Mouse (Mus musculus): ENCODE measurements around the gene Cd63. TPM values are rescaled to one million over a fixed set of nuclear protein-coding genes. Genes with fewer than 3 reads are reported as not detected.

Cd63 gene
- polyA plus RNA-seq, 1 experiment from 2014 or later: 113 TPM

- peak overlapping the region; percentile 60 for H3K4me3 ChIP-seq (replicated peaks)
- H3K27me3 ChIP-seq: peaks cover 56% of the 10 kb centered on the region
- 53% methylated on average over 13 of the region's 13 CpGs for WGBS (ENCODE audit: insufficient replicate concordance)
- H3K27ac ChIP-seq (replicated peaks): no peak overlapping the region
- 0 out of 2 replicates have a peak overlapping the region, but pooled peaks have one; percentile 53 for H3K9ac ChIP-seq
- H3K36me3 ChIP-seq (replicated peaks): 0 out of 2 replicates have a peak, but pooled peaks cover under 1% of the 10 kb centered on the region
- ATAC-seq (ENCODE audit: insufficient read depth): no peak
- H3K4me1 ChIP-seq (replicated peaks): peaks cover 11% of the 10 kb centered on the region; the same call in 1 of the 2 replicates
- peak overlapping the region; percentile 69 for H3K4me2 ChIP-seq
- no peaks in the 10 kb centered on the region for H3K9me3 ChIP-seq (replicated peaks)
These were observed 8.1 kb downstream of the Cd63 start for GRCm38 (mm10) chr10:128908778-128909448.

- peaks cover 11% of the 10 kb centered on the region; the same call in 1 of the 2 replicates for H3K4me1 ChIP-seq (replicated peaks)
- 0 out of 2 replicates have a peak, but pooled peaks cover 5% of the 10 kb centered on the region for H3K36me3 ChIP-seq (replicated peaks)
- H3K27ac ChIP-seq (replicated peaks): peak overlapping the region; percentile 29; the same call in 1 of the 2 replicates
- WGBS (ENCODE audit: insufficient replicate concordance): 1% methylated on average over 40 of the region's 41 CpGs
- H3K4me3 ChIP-seq (replicated peaks): peak overlapping the region; percentile 60
- ATAC-seq (ENCODE audit: insufficient read depth): peak; percentile 49
- no peaks in the 10 kb centered on the region for H3K9me3 ChIP-seq (replicated peaks)
- H3K4me2 ChIP-seq: peak overlapping the region; percentile 69
- H3K9ac ChIP-seq: peak overlapping the region; percentile 53
- peaks cover 56% of the 10 kb centered on the region for H3K27me3 ChIP-seq
These were observed 8.8 kb downstream of the Cd63 start for GRCm38 (mm10) chr10:128909567-128910028.

GRCm38 (mm10) chr10:128910066-128910841, 9.5 kb downstream of the Cd63 start:
- WGBS (ENCODE audit: insufficient replicate concordance): 2% methylated on average over 66 of the region's 66 CpGs
- peaks cover 11% of the 10 kb centered on the region; the same call in 1 of the 2 replicates for H3K4me1 ChIP-seq (replicated peaks)
- 0 out of 2 replicates have a peak, but pooled peaks cover 8% of the 10 kb centered on the region for H3K36me3 ChIP-seq (replicated peaks)
- peak overlapping the region; percentile 53 for H3K9ac ChIP-seq
- peak; percentile 14; the same call in 1 of the 2 replicates for ATAC-seq (ENCODE audit: insufficient read depth)
- peak overlapping the region; percentile 60 for H3K4me3 ChIP-seq (replicated peaks)
- peak overlapping the region; percentile 69 for H3K4me2 ChIP-seq
- H3K27ac ChIP-seq (replicated peaks): peak overlapping the region; percentile 29; the same call in 1 of the 2 replicates
- H3K27me3 ChIP-seq: peaks cover 56% of the 10 kb centered on the region
- no peaks in the 10 kb centered on the region for H3K9me3 ChIP-seq (replicated peaks)

- 60% methylated on average over 6 of the region's 6 CpGs for WGBS (ENCODE audit: insufficient replicate concordance)
- no peak overlapping the region for H3K4me3 ChIP-seq (replicated peaks)
- no peak overlapping the region for H3K27ac ChIP-seq (replicated peaks)
- H3K4me2 ChIP-seq: peak overlapping the region; percentile 69; the same call in 1 of the 2 replicates
- no peak overlapping the region for H3K9ac ChIP-seq
- H3K9me3 ChIP-seq (replicated peaks): no peaks in the 10 kb centered on the region
- no peak for ATAC-seq (ENCODE audit: insufficient read depth)
- H3K4me1 ChIP-seq (replicated peaks): peaks cover 11% of the 10 kb centered on the region; the same call in 1 of the 2 replicates
- H3K27me3 ChIP-seq: peaks cover 56% of the 10 kb centered on the region
- H3K36me3 ChIP-seq (replicated peaks): 0 out of 2 replicates have a peak, but pooled peaks cover 11% of the 10 kb centered on the region
These were observed 10.6 kb downstream of the Cd63 start for GRCm38 (mm10) chr10:128911430-128911829.

- Histone ChIP-seq H3K27me3 (peaks cover 56% of the 10 kb centered on the region), H3K4me3 (replicated peaks) (no peak overlapping the region), H3K9ac (no peak overlapping the region), H3K4me2 (no peak overlapping the region), H3K4me1 (replicated peaks) (peaks cover 11% of the 10 kb centered on the region; the same call in 1 of the 2 replicates), H3K9me3 (replicated peaks) (no peaks in the 10 kb centered on the region), H3K36me3 (replicated peaks) (peaks cover 15% of the 10 kb centered on the region), H3K27ac (replicated peaks) (no peak overlapping the region)
- 56% methylated on average over 4 of the region's 4 CpGs for WGBS (ENCODE audit: insufficient replicate concordance)
- no peak for ATAC-seq (ENCODE audit: insufficient read depth)
These were observed 11.5 kb downstream of the Cd63 start for GRCm38 (mm10) chr10:128912268-128912667.

- 57% methylated on average over 4 of the region's 4 CpGs for WGBS (ENCODE audit: insufficient replicate concordance)
- ATAC-seq (ENCODE audit: insufficient read depth): no peak
- no peak overlapping the region for H3K27ac ChIP-seq (replicated peaks)
These were observed 12.0 kb downstream of the Cd63 start for GRCm38 (mm10) chr10:128912791-128913190.

GRCm38 (mm10) chr10:128913219-128913618, 12.4 kb downstream of the Cd63 start:
- no peak overlapping the region for H3K27ac ChIP-seq (replicated peaks)
- no peak overlapping the region for H3K4me2 ChIP-seq
- no peak for ATAC-seq (ENCODE audit: insufficient read depth)
- H3K36me3 ChIP-seq (replicated peaks): peaks cover 15% of the 10 kb centered on the region
- WGBS (ENCODE audit: insufficient replicate concordance): 17% methylated on average over 5 of the region's 5 CpGs
- no peak overlapping the region for H3K4me3 ChIP-seq (replicated peaks)
- peaks cover 48% of the 10 kb centered on the region for H3K27me3 ChIP-seq
- peaks cover 17% of the 10 kb centered on the region; the same call in 1 of the 2 replicates for H3K4me1 ChIP-seq (replicated peaks)
- H3K9ac ChIP-seq: no peak overlapping the region
- no peaks in the 10 kb centered on the region for H3K9me3 ChIP-seq (replicated peaks)

More at GRCm38 (mm10) chr10:128912791-128913190, 12.0 kb downstream of the Cd63 start:
- peaks cover 12% of the 10 kb centered on the region; the same call in 1 of the 2 replicates for H3K4me1 ChIP-seq (replicated peaks)
- peaks cover 15% of the 10 kb centered on the region for H3K36me3 ChIP-seq (replicated peaks)
- no peak overlapping the region for H3K4me2 ChIP-seq
- no peak overlapping the region for H3K4me3 ChIP-seq (replicated peaks)
- no peaks in the 10 kb centered on the region for H3K9me3 ChIP-seq (replicated peaks)
- no peak overlapping the region for H3K9ac ChIP-seq
- peaks cover 53% of the 10 kb centered on the region for H3K27me3 ChIP-seq

GRCm38 (mm10) chr10:128913696-128914095, 12.9 kb downstream of the Cd63 start:
- no peak overlapping the region for H3K4me2 ChIP-seq
- H3K4me3 ChIP-seq (replicated peaks): no peak overlapping the region
- H3K9ac ChIP-seq: no peak overlapping the region
- H3K9me3 ChIP-seq (replicated peaks): no peaks in the 10 kb centered on the region
- H3K27ac ChIP-seq (replicated peaks): no peak overlapping the region
- peaks cover 17% of the 10 kb centered on the region; the same call in 1 of the 2 replicates for H3K4me1 ChIP-seq (replicated peaks)
- no peak for ATAC-seq (ENCODE audit: insufficient read depth)
- H3K27me3 ChIP-seq: peaks cover 44% of the 10 kb centered on the region
- peaks cover 15% of the 10 kb centered on the region for H3K36me3 ChIP-seq (replicated peaks)
- WGBS (ENCODE audit: insufficient replicate concordance): 78% methylated on average over 12 of the region's 12 CpGs

- Histone ChIP-seq H3K36me3 (replicated peaks) (peaks cover 15% of the 10 kb centered on the region), H3K27me3 (peaks cover 25% of the 10 kb centered on the region), H3K27ac (replicated peaks) (no peak overlapping the region), H3K4me1 (replicated peaks) (peaks cover 20% of the 10 kb centered on the region), H3K9me3 (replicated peaks) (no peaks in the 10 kb centered on the region), H3K4me2 (no peak overlapping the region), H3K4me3 (replicated peaks) (no peak overlapping the region), H3K9ac (no peak overlapping the region)
- no peak for ATAC-seq (ENCODE audit: insufficient read depth)
- 64% methylated on average over 2 of the region's 2 CpGs for WGBS (ENCODE audit: insufficient replicate concordance)
These were observed 14.8 kb downstream of the Cd63 start for GRCm38 (mm10) chr10:128915550-128915949.

- H3K9ac ChIP-seq: no peak overlapping the region
- WGBS (ENCODE audit: insufficient replicate concordance): 74% methylated on average over 3 of the region's 3 CpGs
- H3K27me3 ChIP-seq: peaks cover 14% of the 10 kb centered on the region; the same call in 1 of the 2 replicates
- H3K4me3 ChIP-seq (replicated peaks): no peak overlapping the region
- peaks cover 30% of the 10 kb centered on the region for H3K4me1 ChIP-seq (replicated peaks)
- peaks cover 15% of the 10 kb centered on the region for H3K36me3 ChIP-seq (replicated peaks)
- no peak overlapping the region for H3K27ac ChIP-seq (replicated peaks)
- no peak for ATAC-seq (ENCODE audit: insufficient read depth)
- H3K4me2 ChIP-seq: no peak overlapping the region
- H3K9me3 ChIP-seq (replicated peaks): no peaks in the 10 kb centered on the region
These were observed 15.9 kb downstream of the Cd63 start for GRCm38 (mm10) chr10:128916665-128917064.

GRCm38 (mm10) chr10:128917400-128917799, 16.6 kb downstream of the Cd63 start:
- Histone ChIP-seq H3K4me2 (no peak overlapping the region), H3K4me3 (replicated peaks) (no peak overlapping the region), H3K27ac (replicated peaks) (no peak overlapping the region), H3K27me3 (peaks cover 7% of the 10 kb centered on the region; the same call in 1 of the 2 replicates), H3K9me3 (replicated peaks) (no peaks in the 10 kb centered on the region), H3K36me3 (replicated peaks) (peaks cover 15% of the 10 kb centered on the region), H3K9ac (no peak overlapping the region), H3K4me1 (replicated peaks) (peaks cover 37% of the 10 kb centered on the region)
- 72% methylated on average over 6 of the region's 6 CpGs for WGBS (ENCODE audit: insufficient replicate concordance)
- ATAC-seq (ENCODE audit: insufficient read depth): no peak

All from liver, embryonic 15.5 days (tissue).